Mouse (Mus musculus): ENCODE results near the gene Il25. TPM values are rescaled to one million over a fixed set of nuclear protein-coding genes. Genes with fewer than 3 reads are reported as not detected.

Il25 gene
- total and polyA plus RNA-seq, 3 experiments = 0.12 TPM; not detected in 2

Small RNAs within 50 kb of the gene (microRNA-seq; reads per million reads assigned to microRNA genes)
- gene Mir208a (5.4 to 11.9 reads per million in 2 experiments), gene Mir208b (146 to 257 reads per million in 2 experiments)

Other genes with a start within 250 kb of the Il25 start
- 10 to 100 TPM; 39.8 to 41.7 TPM for gene 1700123O20Rik, start 246.5 kb upstream of the Il25 start, total RNA-seq (2021)
- 52.7 and 81.0 TPM in 2 replicates for gene 1700123O20Rik, start 246.5 kb upstream of the Il25 start, polyA plus RNA-seq (2012; rRNA removed)
- gene Acin1, start 245.8 kb upstream of the Il25 start, total RNA-seq (2021) = 100 to 1,000 TPM; 120 to 177 TPM
- gene Acin1, start 245.8 kb upstream of the Il25 start, polyA plus RNA-seq (2012; rRNA removed) = 93.0 and 109 TPM in 2 replicates
- gene Gm29776, start 233.9 kb upstream of the Il25 start, total RNA-seq (2021) = not detected
- 0.07 and 0.08 TPM in 2 replicates for gene Gm29776, start 233.9 kb upstream of the Il25 start, polyA plus RNA-seq (2012; rRNA removed)
- not detected for gene Cebpe, start 220.5 kb upstream of the Il25 start, total RNA-seq (2021)
- gene Cebpe, start 220.5 kb upstream of the Il25 start, polyA plus RNA-seq (2012; rRNA removed) = 0.18 and 0.52 TPM in 2 replicates
- gene Slc7a8, start 150.7 kb upstream of the Il25 start, total RNA-seq (2021) = 10 to 100 TPM; 24.7 to 74.6 TPM
- gene Slc7a8, start 150.7 kb upstream of the Il25 start, polyA plus RNA-seq (2012; rRNA removed) = 31.9 and 52.9 TPM in 2 replicates
- gene Rnf212b, start 118.6 kb upstream of the Il25 start, total RNA-seq (2021) = 1 to 10 TPM in 1 of 2 experiments, under 1 TPM in 1; 0.35 to 1.5 TPM
- 0.22 and 0.24 TPM in 2 replicates for gene Rnf212b, start 118.6 kb upstream of the Il25 start, polyA plus RNA-seq (2012; rRNA removed)
- gene Homez, start 61.7 kb upstream of the Il25 start, total RNA-seq (2021) = 10 to 100 TPM; 12.1 to 18.8 TPM
- gene Homez, start 61.7 kb upstream of the Il25 start, polyA plus RNA-seq (2012; rRNA removed) = 3.5 and 4.1 TPM in 2 replicates
- 10 to 100 TPM; 13.0 to 19.6 TPM for gene Ppp1r3e, start 55.1 kb upstream of the Il25 start, total RNA-seq (2021)
- gene Ppp1r3e, start 55.1 kb upstream of the Il25 start, polyA plus RNA-seq (2012; rRNA removed) = 41.8 and 45.9 TPM in 2 replicates
- gene Bcl2l2, start 49.3 kb upstream of the Il25 start, total RNA-seq (2021) = 10 to 100 TPM; 42.6 to 57.7 TPM
- gene Bcl2l2, start 49.3 kb upstream of the Il25 start, polyA plus RNA-seq (2012; rRNA removed) = 43.3 and 45.1 TPM in 2 replicates
- gene Gm20521, start 49.3 kb upstream of the Il25 start, total RNA-seq (2021) = 1 to 10 TPM in 1 of 2 experiments, not detected in 1; 7.1 TPM
- 37.6 and 42.4 TPM in 2 replicates for gene Gm20521, start 49.3 kb upstream of the Il25 start, polyA plus RNA-seq (2012; rRNA removed)
- gene Pabpn1, start 40.2 kb upstream of the Il25 start, total RNA-seq (2021) = 100 to 1,000 TPM; 167 to 196 TPM
- 69.3 and 80.4 TPM in 2 replicates for gene Pabpn1, start 40.2 kb upstream of the Il25 start, polyA plus RNA-seq (2012; rRNA removed)
- gene Slc22a17, start 19.6 kb upstream of the Il25 start, total RNA-seq (2021) = 10 to 100 TPM; 24.9 to 45.1 TPM
- 191 and 246 TPM in 2 replicates for gene Slc22a17, start 19.6 kb upstream of the Il25 start, polyA plus RNA-seq (2012; rRNA removed)
- 1 to 10 TPM; 1.9 to 4.9 TPM for gene Efs, start 6.6 kb upstream of the Il25 start, total RNA-seq (2021)
- 7.7 and 11.4 TPM in 2 replicates for gene Efs, start 6.6 kb upstream of the Il25 start, polyA plus RNA-seq (2012; rRNA removed)
- gene Cmtm5, start 3.6 kb downstream of the Il25 start, total RNA-seq (2021) = under 1 TPM in 1 of 2 experiments, not detected in 1; 0.78 TPM
- 1.9 and 2.9 TPM in 2 replicates for gene Cmtm5, start 3.6 kb downstream of the Il25 start, polyA plus RNA-seq (2012; rRNA removed)
- not detected for gene Myh6, start 34.2 kb downstream of the Il25 start, total RNA-seq (2021)
- not detected in 2 replicates for gene Myh6, start 34.2 kb downstream of the Il25 start, polyA plus RNA-seq (2012; rRNA removed)
- gene Gm17428, start 44.2 kb downstream of the Il25 start, total RNA-seq (2021) = not detected
- gene Gm17428, start 44.2 kb downstream of the Il25 start, polyA plus RNA-seq (2012; rRNA removed) = not detected in 2 replicates
- not detected for gene Myh7, start 61.9 kb downstream of the Il25 start, total RNA-seq (2021)
- not detected in 2 replicates for gene Myh7, start 61.9 kb downstream of the Il25 start, polyA plus RNA-seq (2012; rRNA removed)
- gene Ngdn, start 82.8 kb downstream of the Il25 start, total RNA-seq (2021) = 10 to 100 TPM; 36.0 TPM
- 2.7 and 2.9 TPM in 2 replicates for gene Ngdn, start 82.8 kb downstream of the Il25 start, polyA plus RNA-seq (2012; rRNA removed)
- 1 to 10 TPM; 6.3 to 7.3 TPM for gene Zfhx2, start 159.6 kb downstream of the Il25 start, total RNA-seq (2021)
- gene Zfhx2, start 159.6 kb downstream of the Il25 start, polyA plus RNA-seq (2012; rRNA removed) = 3.0 and 4.2 TPM in 2 replicates
- gene Thtpa, start 162.1 kb downstream of the Il25 start, total RNA-seq (2021) = 10 to 100 TPM; 11.6 to 21.6 TPM
- gene Thtpa, start 162.1 kb downstream of the Il25 start, polyA plus RNA-seq (2012; rRNA removed) = 6.0 and 6.7 TPM in 2 replicates
- 10 to 100 TPM; 21.9 to 24.8 TPM for gene Ap1g2, start 173.9 kb downstream of the Il25 start, total RNA-seq (2021)
- gene Ap1g2, start 173.9 kb downstream of the Il25 start, polyA plus RNA-seq (2012; rRNA removed) = 27.3 and 30.3 TPM in 2 replicates
- gene Jph4, start 184.2 kb downstream of the Il25 start, total RNA-seq (2021) = 1 to 10 TPM; 2.5 to 3.0 TPM
- 4.0 and 6.8 TPM in 2 replicates for gene Jph4, start 184.2 kb downstream of the Il25 start, polyA plus RNA-seq (2012; rRNA removed)